Mouse (Mus musculus): ENCODE results near the gene Reps2.

DNA sequence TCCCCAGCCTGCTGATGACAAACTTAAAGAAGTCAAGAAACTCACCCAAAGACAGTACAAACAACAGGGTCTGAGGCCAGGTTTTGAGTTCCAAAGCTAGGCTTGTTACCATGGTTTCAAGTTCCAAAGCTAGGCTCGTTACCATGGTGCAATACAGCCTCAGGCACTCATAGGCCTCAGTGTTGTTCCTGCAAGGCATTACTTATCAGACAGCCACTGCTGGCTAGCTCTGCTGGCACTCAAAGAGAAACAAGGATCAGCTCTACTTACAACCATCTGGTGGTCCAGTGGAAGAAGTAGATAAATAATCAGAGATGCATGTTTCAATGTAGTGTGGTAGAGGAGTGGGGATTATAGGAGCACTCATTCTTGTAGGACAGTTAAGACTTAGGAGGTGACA, 200.5 kb downstream of the Reps2 start:
- TF ChIP-seq CTCF (IDR thresholded peaks at IDR 0.05; ENCODE audit: borderline replicate concordance, control insufficient read depth, extremely low read depth, insufficient read depth, low read length, poor library complexity), result no peak
- no peak for TF ChIP-seq POLR2A (IDR thresholded peaks at IDR 0.05; ENCODE audit: control insufficient read depth, extremely low read depth, insufficient read depth, low read length, poor library complexity)

All from thymus, adult 2 months (tissue).